Mouse (Mus musculus): ENCODE measurements around the gene Sult5a1.

DNA sequence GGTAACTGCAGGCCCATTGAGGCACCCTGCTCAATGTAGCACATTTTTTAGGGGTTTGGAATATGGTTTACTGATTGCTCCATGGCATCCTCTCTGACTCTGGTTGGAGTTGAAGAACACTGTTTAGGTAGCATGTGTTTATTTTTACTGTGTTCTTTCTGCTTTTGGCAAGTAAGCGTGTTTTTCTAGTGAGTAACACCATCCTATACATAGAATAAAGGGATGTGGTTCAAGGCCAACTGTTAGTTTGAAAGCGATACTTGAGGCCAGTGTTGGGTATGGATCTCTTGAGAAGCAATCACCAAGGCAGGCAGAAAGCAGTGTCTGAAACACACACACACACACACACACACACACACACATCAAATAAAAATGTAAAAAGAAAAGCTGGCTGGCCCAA lies 29.9 kb upstream of the Sult5a1 start:
- TF ChIP-seq POLR2A (IDR thresholded peaks at IDR 0.05; ENCODE audit: extremely low read depth, insufficient read depth, low read length), result no peak
- no peak for TF ChIP-seq CTCF (IDR thresholded peaks at IDR 0.05; ENCODE audit: low read depth, low read length)

All from liver, adult 2 months (tissue).